8 mouse cellular contexts compared by ENCODE assay signal in genomic region chr16:92697737-92698611, GRCm38 (mm10).
DNase-seq lines count a peak whose midpoint lies in the region; ATAC-seq and TF ChIP-seq lines count a peak whose summit lies in the region.

No protein-coding gene starts in this region.

- peaks cover 39% of the 10 kb centered on the region for H3K36me3 ChIP-seq in G1E (replicated peaks)
- H3K36me3 ChIP-seq in hindbrain, embryonic 11.5 days (ENCODE audit: control insufficient read depth, insufficient read depth, low read length), result no peaks in the 10 kb centered on the region
- H3K36me3 ChIP-seq in liver, embryonic 15.5 days (replicated peaks), result no peaks in the 10 kb centered on the region
- H3K36me3 ChIP-seq in neural tube, embryonic 15.5 days, result no peaks in the 10 kb centered on the region

- DNase-seq in cerebellum, postnatal 25 days, result peak; percentile 20 to 27
- no peak for DNase-seq in cerebellum, adult 9-10 months
- peak; percentile 25 for DNase-seq in G1E (ENCODE audit: low spot score)
- peak; percentile 65 for DNase-seq in hindbrain, embryonic 11.5 days (ENCODE audit: low spot score)
- DNase-seq in cerebellum, adult 8-10 months, result no peak

- H3K4me1 ChIP-seq in G1E (ENCODE audit: insufficient read depth, low read depth, low read length), result peaks cover 57% of the 10 kb centered on the region
- peaks cover 11% of the 10 kb centered on the region for H3K4me1 ChIP-seq in hindbrain, embryonic 11.5 days (replicated peaks; ENCODE audit: control insufficient read depth, insufficient read depth, low read length)
- peaks cover 67% of the 10 kb centered on the region for H3K4me1 ChIP-seq in liver, embryonic 15.5 days (replicated peaks)
- H3K4me1 ChIP-seq in neural tube, embryonic 15.5 days, result peaks cover 43% of the 10 kb centered on the region

- no peak for TF ChIP-seq CTCF in G1E (IDR thresholded peaks at IDR 0.05; ENCODE audit: low read depth, low read length)

- peak overlapping the region; percentile 98 for H3K4me2 ChIP-seq in hindbrain, embryonic 11.5 days (replicated peaks; ENCODE audit: low read depth, low read length)
- H3K4me2 ChIP-seq in liver, embryonic 15.5 days, result peak overlapping the region; percentile 100
- peak overlapping the region; percentile 92 for H3K4me2 ChIP-seq in neural tube, embryonic 15.5 days

- WGBS in hindbrain, embryonic 11.5 days, result under 1% methylated on average over 48 of the region's 48 CpGs
- under 1% methylated on average over 48 of the region's 48 CpGs for whole genome bisulfite sequencing in liver, embryonic 15.5 days (ENCODE audit: insufficient replicate concordance)
- 1% methylated on average over 48 of the region's 48 CpGs for WGBS in neural tube, embryonic 15.5 days

- H3K4me3 ChIP-seq in G1E (ENCODE audit: low read depth, low read length), result peak overlapping the region; percentile 91
- peak overlapping the region; percentile 58 for H3K4me3 ChIP-seq in hindbrain, embryonic 11.5 days (ENCODE audit: low read depth, low read length)
- H3K4me3 ChIP-seq in liver, embryonic 15.5 days (replicated peaks), result peak overlapping the region; percentile 72
- H3K4me3 ChIP-seq in neural tube, embryonic 15.5 days (replicated peaks), result peak overlapping the region; percentile 48

- no peaks in the 10 kb centered on the region for H3K9me3 ChIP-seq in G1E (replicated peaks)
- H3K9me3 ChIP-seq in hindbrain, embryonic 11.5 days (ENCODE audit: control insufficient read depth, low read length), result no peaks in the 10 kb centered on the region
- no peaks in the 10 kb centered on the region for H3K9me3 ChIP-seq in liver, embryonic 15.5 days (replicated peaks)
- H3K9me3 ChIP-seq in neural tube, embryonic 15.5 days (replicated peaks), result no peaks in the 10 kb centered on the region

- no peak for ATAC-seq in G1E (ENCODE audit: extremely low read depth, insufficient number of reproducible peaks, low FRiP score, poor library complexity, severe bottlenecking)
- peak; percentile 48 for ATAC-seq in erythroblast, adult 5-6 weeks (replicated peaks; ENCODE audit: low FRiP score, poor library complexity, severe bottlenecking)
- ATAC-seq in hindbrain, embryonic 11.5 days (ENCODE audit: low FRiP score), result peak; percentile 55
- peak; percentile 23 for ATAC-seq in liver, embryonic 15.5 days (ENCODE audit: insufficient read depth)
- ATAC-seq in neural tube, embryonic 15.5 days (ENCODE audit: low FRiP score), result peak; percentile 55; the same call in 1 of the 2 replicates

- no peak overlapping the region for H3K27ac ChIP-seq in hindbrain, embryonic 11.5 days (ENCODE audit: low read depth, low read length)
- peak overlapping the region; percentile 88 for H3K27ac ChIP-seq in liver, embryonic 15.5 days (replicated peaks)
- peak overlapping the region; percentile 55; the same call in 1 of the 2 replicates for H3K27ac ChIP-seq in neural tube, embryonic 15.5 days (replicated peaks)

- no peaks in the 10 kb centered on the region for H3K27me3 ChIP-seq in G1E (ENCODE audit: insufficient read depth, low read length)
- peaks cover 72% of the 10 kb centered on the region for H3K27me3 ChIP-seq in hindbrain, embryonic 11.5 days (ENCODE audit: control insufficient read depth, insufficient read depth, low read length)
- peaks cover 81% of the 10 kb centered on the region for H3K27me3 ChIP-seq in liver, embryonic 15.5 days
- H3K27me3 ChIP-seq in neural tube, embryonic 15.5 days (replicated peaks), result peaks cover 82% of the 10 kb centered on the region

- H3K9ac ChIP-seq in hindbrain, embryonic 11.5 days (ENCODE audit: low read depth, low read length), result peak overlapping the region; percentile 49
- peak overlapping the region; percentile 86 for H3K9ac ChIP-seq in liver, embryonic 15.5 days
- H3K9ac ChIP-seq in neural tube, embryonic 15.5 days (replicated peaks), result peak overlapping the region; percentile 48

Comparison
In these comparisons a context has a peak if more than half of its experiments do, and no peak if none do; other contexts are left out.
1. DNase-seq: peak in cerebellum, postnatal 25 days (2 of 2), G1E (single experiment) and hindbrain, embryonic 11.5 days (single experiment); none in cerebellum, adult 9-10 months (single experiment) and cerebellum, adult 8-10 months (single experiment).
2. Peak in every context shown above with its lines, with median percentiles within 50 percentile points of each other: H3K4me3 ChIP-seq, H3K4me2 ChIP-seq and H3K9ac ChIP-seq.